Mouse (Mus musculus) midbrain, embryonic 12.5 days (tissue): ENCODE data around the gene Ufd1. TPM values are rescaled to one million over a fixed set of nuclear protein-coding genes. Genes with fewer than 3 reads are reported as not detected.
"Not testable (repeated sequence)": the region's sequence is repeated elsewhere in the genome, so short reads cannot be mapped to it uniquely, and the experiment has no call there.

Experiments used
- ATAC-seq: fragments of 200-750 bp; cut with Nextera tagmentation; 2 replicates; pipeline ENCODE4 v1.8.0; 2017; ENCODE audit warnings: low read depth, moderate TSS enrichment, moderate library complexity; ENCODE audit not compliant: low FRiP score
- H3K27ac ChIP-seq: fragments of 300-500 bp; sonication (generic); replicated peaks from 2 replicates; pipeline ENCODE4 v1.5.1; 2016; ENCODE audit warnings: mild to moderate bottlenecking
- H3K27me3 ChIP-seq: fragments of 300-500 bp; sonication (generic); 2 replicates; pipeline ENCODE4 v1.6.1; 2016; ENCODE audit warnings: mild to moderate bottlenecking
- H3K36me3 ChIP-seq: fragments of 300-500 bp; sonication (generic); 2 replicates; pipeline ENCODE4 v1.6.1; 2016
- H3K4me1 ChIP-seq: fragments of 300-500 bp; sonication (generic); 2 replicates; pipeline ENCODE4 v1.6.1; 2016
- H3K4me2 ChIP-seq: fragments of 300-500 bp; sonication (generic); replicated peaks from 2 replicates; pipeline ENCODE4 v1.6.1; 2016; ENCODE audit warnings: mild to moderate bottlenecking, moderate library complexity
- H3K4me3 ChIP-seq: fragments of 300-500 bp; sonication (generic); 2 replicates; pipeline ENCODE4 v1.5.1; 2016; ENCODE audit warnings: mild to moderate bottlenecking
- H3K9ac ChIP-seq: fragments of 300-500 bp; sonication (generic); replicated peaks from 2 replicates; pipeline ENCODE4 v1.6.1; 2016; ENCODE audit warnings: mild to moderate bottlenecking, moderate library complexity
- H3K9me3 ChIP-seq: fragments of 300-500 bp; sonication (generic); 2 replicates; pipeline ENCODE4 v1.6.1; 2016; ENCODE audit warnings: mild to moderate bottlenecking
- WGBS: fragments of 180-500 bp; shearing (Covaris S2); methylation state at CpG from one replicate; pipeline ENCODE4 v1.1.7; 2016; 5-methylcytosine and 5-hydroxymethylcytosine counted together
- polyA plus RNA-seq: library from polyadenylated mRNA; unstranded; fragments of >200 nt; fragmentation: Nextera tagmentation; extraction: Ambion mirVana; gene quantifications from 2 replicates; pipeline ENCODE4 v1.2.1, GENCODE M21; 2016

The Ufd1 gene
- polyA plus RNA-seq, 1 experiment from 2014 or later, result 107 TPM

DNA sequence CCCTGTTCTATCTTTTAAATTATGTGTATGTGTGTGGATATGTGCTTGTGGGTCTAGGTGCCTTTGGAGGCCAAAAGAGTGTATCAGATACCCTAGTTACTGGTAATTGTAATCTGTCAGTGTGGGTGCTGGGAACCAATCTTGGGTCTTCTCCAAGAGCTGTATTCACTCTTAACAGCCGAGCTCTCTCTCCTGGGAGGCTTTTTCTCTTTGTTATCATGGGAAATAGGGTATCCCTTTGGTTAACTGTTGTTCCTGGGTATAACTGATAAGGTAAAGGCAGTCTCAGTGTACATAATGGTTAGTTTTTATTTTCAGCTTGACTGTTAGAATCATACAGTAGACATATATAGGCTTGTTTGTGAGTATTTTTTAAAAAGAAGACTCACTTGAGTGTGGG, 10.8 kb downstream of the Ufd1 start:
- Histone ChIP-seq H3K36me3 (peaks cover 98% of the 10 kb centered on the region), H3K4me2 (no peak overlapping the region), H3K4me3 (no peak overlapping the region), H3K9me3 (no peaks in the 10 kb centered on the region), H3K27me3 (no peaks in the 10 kb centered on the region), H3K27ac (no peak overlapping the region), H3K4me1 (no peaks in the 10 kb centered on the region), H3K9ac (no peak overlapping the region)
- 86% methylated on average over 1 of the region's 1 CpGs for WGBS
- ATAC-seq, result no peak

DNA sequence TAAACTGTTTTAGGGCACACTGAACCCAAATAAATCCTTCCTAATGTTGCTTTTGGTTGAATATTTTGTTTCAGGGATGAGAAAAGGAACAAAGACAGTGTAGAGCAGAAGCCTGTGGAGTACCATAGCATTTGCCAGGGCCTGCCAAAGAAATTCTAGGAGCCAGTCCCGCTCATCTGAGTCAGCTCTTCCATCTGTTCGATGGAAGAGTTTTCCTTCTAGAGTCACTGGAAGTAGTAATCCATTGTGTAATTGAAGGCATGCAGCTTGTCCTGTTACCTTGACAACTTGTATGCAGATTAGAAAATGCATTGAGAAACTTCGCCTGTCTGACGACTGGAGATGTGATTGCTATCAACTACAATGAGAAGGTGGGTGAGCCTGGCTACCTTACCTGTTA, 11.3 kb downstream of the Ufd1 start:
- Histone ChIP-seq H3K9ac (no peak overlapping the region), H3K4me1 (no peaks in the 10 kb centered on the region), H3K27ac (no peak overlapping the region), H3K4me2 (no peak overlapping the region), H3K9me3 (no peaks in the 10 kb centered on the region), H3K4me3 (no peak overlapping the region), H3K27me3 (no peaks in the 10 kb centered on the region), H3K36me3 (peaks cover 98% of the 10 kb centered on the region)
- no peak for ATAC-seq
- WGBS, result 70% methylated on average over 4 of the region's 4 CpGs

DNA sequence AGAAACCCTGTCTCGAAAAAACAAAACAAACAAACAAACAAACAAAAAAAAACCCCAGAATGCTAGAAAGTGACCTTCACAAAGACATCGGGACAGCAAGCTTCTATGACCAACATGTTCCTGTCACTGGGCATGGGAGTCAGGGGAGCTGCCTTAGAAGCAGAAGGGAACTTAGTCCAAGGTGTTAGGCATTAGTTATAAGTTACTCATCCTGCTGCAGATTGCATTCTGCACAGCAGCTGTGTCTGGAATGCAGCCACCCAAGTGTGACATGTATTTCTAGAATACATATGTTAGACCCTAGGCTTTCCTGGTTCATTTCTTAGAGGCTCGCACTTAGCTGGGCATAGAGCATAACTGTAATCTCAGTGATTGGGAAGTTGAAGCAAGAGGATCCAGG, 17.1 kb downstream of the Ufd1 start:
- H3K4me2 ChIP-seq, result no peak overlapping the region
- H3K9ac ChIP-seq, result no peak overlapping the region
- 97% methylated on average over 3 of the region's 3 CpGs for WGBS
- no peak for ATAC-seq
- H3K9me3 ChIP-seq, result no peaks in the 10 kb centered on the region
- H3K27ac ChIP-seq, result no peak overlapping the region
- H3K4me1 ChIP-seq, result no peaks in the 10 kb centered on the region
- H3K36me3 ChIP-seq, result peaks cover 95% of the 10 kb centered on the region
- no peaks in the 10 kb centered on the region for H3K27me3 ChIP-seq
- no peak overlapping the region for H3K4me3 ChIP-seq

DNA sequence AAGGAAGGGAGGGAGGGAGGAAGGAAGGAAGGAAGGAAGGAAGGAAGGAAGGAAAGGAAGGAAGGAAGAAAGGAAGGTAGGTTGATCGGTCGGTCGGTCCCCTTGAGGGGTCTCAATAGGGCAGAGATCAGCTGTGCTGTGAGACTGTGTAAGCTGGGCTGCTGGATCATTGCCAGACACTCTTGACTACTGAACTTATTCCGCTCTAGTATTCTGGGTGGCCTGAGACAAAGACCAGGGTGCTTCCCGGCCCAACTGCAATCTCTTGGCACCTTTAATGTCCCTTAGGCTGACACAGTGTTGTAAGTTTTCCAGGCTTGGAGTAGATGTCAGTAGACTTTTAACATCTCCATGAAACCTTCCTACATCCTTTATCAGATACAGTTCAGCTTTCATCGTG, 17.5 kb downstream of the Ufd1 start:
- Histone ChIP-seq H3K27ac (no peak overlapping the region), H3K9ac (no peak overlapping the region), H3K36me3 (peaks cover 95% of the 10 kb centered on the region), H3K27me3 (no peaks in the 10 kb centered on the region), H3K4me3 (no peak overlapping the region), H3K9me3 (no peaks in the 10 kb centered on the region), H3K4me1 (no peaks in the 10 kb centered on the region), H3K4me2 (no peak overlapping the region)
- WGBS, result 94% methylated on average over 6 of the region's 6 CpGs
- no peak for ATAC-seq

DNA sequence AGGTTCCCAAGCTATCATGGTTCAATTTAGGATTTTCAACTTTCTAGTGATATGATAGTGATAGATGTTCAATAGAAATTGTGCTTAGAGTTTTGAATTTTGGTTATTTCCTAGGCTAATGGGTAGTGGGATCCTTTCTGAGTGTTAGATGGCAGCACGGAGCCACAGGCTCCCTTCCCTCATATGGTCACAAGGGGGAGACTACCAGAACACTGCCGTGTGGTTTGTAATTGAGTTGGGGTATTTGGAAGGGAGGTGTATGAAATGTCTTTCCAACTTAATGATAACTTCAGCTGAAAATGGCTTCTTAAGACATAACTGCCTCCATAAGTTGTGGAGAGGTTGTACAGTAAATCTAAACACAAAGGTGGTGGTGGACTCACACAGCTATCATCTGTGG, 21.9 kb downstream of the Ufd1 start:
- WGBS, result 82% methylated on average over 2 of the region's 2 CpGs

DNA sequence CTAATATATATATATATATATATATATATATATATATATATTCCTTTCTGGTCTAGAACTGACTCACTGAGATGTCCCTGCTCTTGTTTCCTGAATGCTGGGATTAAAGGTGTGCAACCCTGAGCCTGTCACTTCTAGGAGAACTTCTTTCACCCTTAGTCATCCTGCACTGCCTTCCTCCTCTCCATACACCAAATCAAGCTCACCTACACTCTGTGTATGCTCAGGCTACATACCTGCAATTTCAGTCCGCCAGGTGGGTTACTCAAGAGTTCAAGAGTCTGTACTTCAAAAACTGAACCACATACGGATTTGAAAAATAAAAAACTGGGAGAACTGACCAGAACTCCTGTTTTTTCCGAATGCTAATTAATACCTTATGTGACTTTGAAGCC, 24.5 kb downstream of the Ufd1 start:
- peaks cover 38% of the 10 kb centered on the region for H3K36me3 ChIP-seq
- H3K27me3 ChIP-seq, result no peaks in the 10 kb centered on the region
- peak overlapping the region; percentile 64 for H3K4me2 ChIP-seq
- H3K9ac ChIP-seq, result no peak overlapping the region; the same call in 1 of the 2 replicates
- no peaks in the 10 kb centered on the region for H3K9me3 ChIP-seq
- WGBS, result 24% methylated on average over 3 of the region's 3 CpGs
- H3K4me1 ChIP-seq, result peaks cover 8% of the 10 kb centered on the region; the same call in 1 of the 2 replicates
- peak overlapping the region; percentile 88 for H3K4me3 ChIP-seq
- H3K27ac ChIP-seq, result no peak overlapping the region
- ATAC-seq, result peak; percentile 57

More for the DNA sequence above, 21.9 kb downstream of the Ufd1 start:
- no peak for ATAC-seq
- Histone ChIP-seq H3K27me3 (no peaks in the 10 kb centered on the region), H3K9ac (no peak overlapping the region), H3K4me2 (no peak overlapping the region), H3K36me3 (peaks cover 58% of the 10 kb centered on the region), H3K4me3 (no peak overlapping the region), H3K4me1 (peaks cover 8% of the 10 kb centered on the region; the same call in 1 of the 2 replicates), H3K27ac (no peak overlapping the region), H3K9me3 (no peaks in the 10 kb centered on the region)

DNA sequence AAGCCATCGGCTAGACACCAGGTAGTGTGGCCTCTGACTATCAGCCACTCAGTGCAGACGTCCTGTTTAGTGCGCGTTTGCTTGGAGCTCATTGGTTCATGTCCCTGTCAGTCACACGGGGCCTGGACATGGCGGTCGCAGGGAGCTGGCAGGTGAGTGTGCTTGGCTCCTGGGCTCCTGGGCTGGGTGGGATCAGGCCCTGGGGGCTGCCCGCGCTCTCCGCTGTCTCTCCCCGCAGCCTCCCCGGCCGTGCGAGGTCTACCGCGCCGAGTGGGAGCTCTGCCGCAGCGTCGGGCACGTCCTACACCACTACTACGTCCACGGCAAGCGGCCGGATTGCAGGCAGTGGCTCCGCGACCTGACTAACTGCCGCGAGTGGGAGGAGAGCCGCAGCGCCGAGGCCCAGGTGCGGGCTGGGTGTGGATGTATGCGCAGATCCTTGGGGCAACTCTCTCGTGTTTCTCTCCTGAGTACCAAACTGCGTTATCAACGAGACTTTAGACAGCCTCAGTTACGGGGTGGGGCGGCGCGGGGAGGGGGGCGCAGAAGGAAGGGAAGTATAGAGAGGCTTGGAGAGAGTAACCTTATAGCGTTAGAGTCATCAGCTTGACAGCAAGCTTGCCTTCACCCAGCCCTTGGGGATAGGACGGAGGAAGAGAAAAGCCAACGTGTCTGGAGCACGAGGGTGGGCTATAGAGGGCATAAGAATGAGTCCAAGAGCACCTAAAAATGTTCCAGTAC, 25.1 kb downstream of the Ufd1 start, which contains the start of the genes 2510002D24Rik and Gm28539:
Gene 2510002D24Rik (plus strand): TSS at position 111 of the 741 bp plus-strand sequence.
Gene Gm28539 (plus strand): TSS at position 117 of the 741 bp plus-strand sequence.
- under 1% methylated on average over 46 of the region's 46 CpGs for WGBS
- H3K9me3 ChIP-seq, result no peaks in the 10 kb centered on the region
- H3K9ac ChIP-seq, result peak within 1 kb of the TSS; percentile 82
- no peaks in the 10 kb centered on the region for H3K27me3 ChIP-seq
- peaks cover 33% of the 10 kb centered on the region for H3K36me3 ChIP-seq
- peak within 1 kb of the TSS; percentile 20; the same call in 1 of the 2 replicates for H3K27ac ChIP-seq
- peaks cover 8% of the 10 kb centered on the region; the same call in 1 of the 2 replicates for H3K4me1 ChIP-seq
- peak within 1 kb of the TSS; percentile 64 for H3K4me2 ChIP-seq
- peak within 1 kb of the TSS; percentile 88 for H3K4me3 ChIP-seq
- ATAC-seq, result peak; percentile 98

DNA sequence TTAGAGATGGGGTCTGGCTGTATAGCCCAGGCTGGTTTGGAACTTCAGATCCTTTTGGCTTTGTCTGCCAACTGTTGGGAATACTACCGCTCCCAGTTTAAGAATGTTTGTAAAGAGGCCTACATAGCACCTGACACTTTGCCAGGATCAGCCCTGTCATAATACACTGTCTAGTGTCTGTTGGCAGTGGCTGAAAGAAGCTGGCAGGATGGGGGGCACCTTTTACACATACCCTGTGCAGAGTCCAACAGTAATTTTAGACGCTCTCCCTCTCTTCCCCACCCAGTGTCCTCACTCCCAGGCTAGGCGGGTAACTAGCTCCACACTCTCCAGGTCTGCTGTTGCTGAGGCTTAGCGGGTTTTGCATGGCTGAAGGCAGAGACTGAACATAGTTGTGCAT, 26.8 kb downstream of the Ufd1 start:
- 97% methylated on average over 4 of the region's 4 CpGs for WGBS
- no peak overlapping the region for H3K4me2 ChIP-seq
- no peak for ATAC-seq
- no peaks in the 10 kb centered on the region for H3K27me3 ChIP-seq
- no peak overlapping the region for H3K9ac ChIP-seq
- H3K36me3 ChIP-seq, result peaks cover 18% of the 10 kb centered on the region
- peaks cover 8% of the 10 kb centered on the region; the same call in 1 of the 2 replicates for H3K4me1 ChIP-seq
- H3K4me3 ChIP-seq, result no peak overlapping the region
- H3K27ac ChIP-seq, result no peak overlapping the region
- no peaks in the 10 kb centered on the region for H3K9me3 ChIP-seq

DNA sequence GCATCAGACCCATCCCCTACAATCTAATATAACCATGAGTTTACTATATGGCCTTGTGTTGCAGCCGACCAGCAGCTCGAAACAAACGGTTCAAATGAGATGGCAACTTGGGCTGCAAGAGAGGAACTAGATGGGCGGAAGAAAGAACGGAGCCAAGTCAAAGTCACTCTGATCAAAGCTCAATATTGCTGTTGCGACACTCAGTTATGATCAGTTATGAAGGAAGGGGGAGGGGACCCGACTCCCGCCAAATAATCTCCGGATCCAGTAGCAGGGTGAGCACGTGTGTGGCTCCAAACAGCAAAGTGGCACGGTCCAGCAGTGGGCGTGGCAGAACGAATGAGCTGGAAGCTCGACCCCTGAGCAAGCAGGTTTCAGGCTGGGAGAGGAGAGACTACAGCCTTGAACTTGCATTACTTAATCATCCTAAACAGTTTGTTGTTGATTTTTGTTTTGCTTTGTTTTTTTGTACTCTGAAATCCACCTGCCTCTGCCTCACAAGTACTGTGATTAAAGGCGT, 34.8 kb downstream of the Ufd1 start:
- H3K4me3 ChIP-seq, result no peak overlapping the region
- no peak overlapping the region for H3K9ac ChIP-seq
- 87% methylated on average over 15 of the region's 15 CpGs for WGBS
- H3K27ac ChIP-seq, result no peak overlapping the region
- no peaks in the 10 kb centered on the region for H3K27me3 ChIP-seq
- H3K9me3 ChIP-seq, result 0 out of 2 replicates have a peak, but pooled peaks cover 3% of the 10 kb centered on the region
- H3K4me1 ChIP-seq, result no peaks in the 10 kb centered on the region
- no peak for ATAC-seq
- no peak overlapping the region for H3K4me2 ChIP-seq
- H3K36me3 ChIP-seq, result no peaks in the 10 kb centered on the region

DNA sequence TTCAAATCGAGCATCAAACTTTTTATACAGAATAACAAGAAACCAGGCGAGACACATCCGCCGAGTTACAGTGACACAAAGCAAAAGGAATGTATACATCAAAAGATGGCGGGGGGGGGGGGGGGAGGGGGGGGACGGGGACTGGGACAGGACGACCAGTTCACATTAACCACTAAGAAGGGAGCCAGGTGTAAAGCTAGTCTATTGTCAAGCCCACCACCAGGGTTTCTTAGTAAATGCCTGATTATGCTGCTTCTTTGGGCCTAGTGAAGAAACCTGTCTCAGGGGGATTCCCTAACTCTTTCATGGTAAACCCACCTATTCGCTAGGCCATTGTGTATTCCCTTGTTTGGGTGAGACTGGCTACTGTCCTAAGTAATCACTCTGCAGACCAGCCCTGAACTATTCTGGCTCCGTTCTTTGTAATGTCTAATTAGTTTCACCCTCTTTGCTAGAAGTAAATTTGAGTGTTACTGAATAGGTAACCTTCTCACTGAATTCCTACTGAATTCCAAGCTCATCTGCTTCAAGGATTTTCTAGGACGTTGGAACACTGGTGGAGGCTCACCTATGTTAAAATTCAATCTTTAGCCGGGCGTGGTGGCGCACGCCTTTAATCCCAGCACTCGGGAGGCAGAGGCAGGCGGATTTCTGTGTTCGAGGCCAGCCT, 38.1 kb downstream of the Ufd1 start:
- not testable (repeated sequence) for H3K4me1 ChIP-seq, H3K4me3 ChIP-seq, H3K4me2 ChIP-seq, H3K9ac ChIP-seq, H3K27ac ChIP-seq, H3K9me3 ChIP-seq, H3K36me3 ChIP-seq, ATAC-seq, H3K27me3 ChIP-seq
- 91% methylated on average over 15 of the region's 17 CpGs for WGBS

DNA sequence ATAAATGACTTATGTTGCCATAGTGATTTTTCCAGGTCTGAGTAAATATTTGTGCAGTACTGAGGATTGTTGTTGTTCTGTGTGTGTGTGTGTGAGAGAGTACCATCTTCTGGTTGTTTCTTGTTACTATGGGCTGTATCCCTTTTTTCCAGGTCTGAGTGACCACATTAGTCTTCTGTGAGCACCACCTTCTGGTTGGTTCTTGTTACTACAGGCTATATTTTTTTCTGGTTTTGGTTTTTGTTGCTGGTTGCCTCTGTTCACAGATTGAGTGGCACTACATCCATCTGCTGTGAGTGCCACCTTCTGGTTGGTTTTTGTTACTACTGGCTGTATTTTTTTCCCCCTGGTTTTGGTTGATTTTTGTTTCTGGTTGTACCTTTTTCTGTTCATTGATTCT, 47.0 kb downstream of the Ufd1 start:
- no peak overlapping the region for H3K4me2 ChIP-seq
- no peak overlapping the region for H3K4me3 ChIP-seq
- H3K4me1 ChIP-seq, result no peaks in the 10 kb centered on the region
- H3K9ac ChIP-seq, result no peak overlapping the region
- H3K9me3 ChIP-seq, result no peaks in the 10 kb centered on the region
- H3K36me3 ChIP-seq, result no peaks in the 10 kb centered on the region
- H3K27ac ChIP-seq, result no peak overlapping the region
- H3K27me3 ChIP-seq, result no peaks in the 10 kb centered on the region
- ATAC-seq, result no peak

DNA sequence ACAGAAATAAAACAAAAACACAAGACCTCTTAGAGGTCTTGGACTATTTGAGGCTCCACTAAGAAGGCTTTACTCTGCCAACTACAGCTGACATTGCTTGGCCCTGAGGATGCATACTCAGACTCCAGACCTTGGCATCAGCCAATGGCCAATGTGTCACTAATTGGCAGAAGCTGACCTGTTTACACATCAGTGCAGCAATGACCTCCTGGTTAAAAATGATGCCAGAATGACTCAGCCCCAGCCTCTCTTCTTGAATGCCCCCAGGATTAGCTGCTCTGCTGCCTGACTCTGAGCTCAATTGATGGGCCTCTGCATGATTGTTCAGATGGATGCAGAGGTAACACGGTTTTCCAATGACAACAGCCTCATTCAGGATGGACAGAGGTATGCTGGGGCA, 48.6 kb downstream of the Ufd1 start:
- Histone ChIP-seq H3K27me3 (no peaks in the 10 kb centered on the region), H3K4me3 (no peak overlapping the region), H3K9ac (no peak overlapping the region), H3K27ac (no peak overlapping the region), H3K9me3 (no peaks in the 10 kb centered on the region), H3K4me2 (no peak overlapping the region), H3K4me1 (no peaks in the 10 kb centered on the region), H3K36me3 (no peaks in the 10 kb centered on the region)
- WGBS, result 61% methylated on average over 1 of the region's 1 CpGs
- no peak for ATAC-seq
